Mouse (Mus musculus): ENCODE data around the gene Cyp2a5. TPM values are rescaled to one million over a fixed set of nuclear protein-coding genes. Genes with fewer than 3 reads are reported as not detected.
"Not testable (repeated sequence)": the region's sequence is repeated elsewhere in the genome, so short reads cannot be mapped to it uniquely, and the experiment has no call there.

The Cyp2a5 gene
- polyA plus RNA-seq, 1 experiment from 2014 or later, result not detected

DNA sequence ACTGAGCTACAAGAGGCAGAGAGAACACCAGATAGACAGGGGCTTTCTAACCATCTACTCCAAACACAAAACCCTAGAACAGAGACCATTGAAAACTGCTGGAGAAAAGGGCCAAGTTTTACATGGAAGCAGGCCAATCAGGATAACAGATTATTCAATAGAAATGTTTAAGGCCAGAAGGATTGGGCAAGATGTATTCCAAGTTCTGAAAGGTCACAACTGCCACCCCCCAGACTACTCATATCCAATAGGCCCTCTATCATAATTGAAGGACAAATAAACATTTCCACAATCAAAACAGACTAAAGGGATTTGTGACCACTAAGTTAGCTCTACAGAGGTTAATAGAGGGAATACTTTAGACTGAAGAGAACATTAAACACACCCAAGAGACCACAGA, 15.0 kb downstream of the Cyp2a5 start:
- H3K4me2 ChIP-seq (replicated peaks; ENCODE audit: low read depth, low read length); H3K27me3 ChIP-seq (ENCODE audit: control insufficient read depth, insufficient read depth, low read length); H3K9ac ChIP-seq (replicated peaks; ENCODE audit: low read depth, low read length); ATAC-seq (ENCODE audit: insufficient number of reproducible peaks, insufficient read depth, low FRiP score, low read depth); H3K36me3 ChIP-seq (ENCODE audit: control insufficient read depth, insufficient read depth, low read length); H3K9me3 ChIP-seq (ENCODE audit: control insufficient read depth, low read depth, low read length); H3K4me3 ChIP-seq (ENCODE audit: low read depth, low read length); H3K27ac ChIP-seq (ENCODE audit: low read length); H3K4me1 ChIP-seq (ENCODE audit: control insufficient read depth, insufficient read depth, low read length): not testable (repeated sequence)

DNA sequence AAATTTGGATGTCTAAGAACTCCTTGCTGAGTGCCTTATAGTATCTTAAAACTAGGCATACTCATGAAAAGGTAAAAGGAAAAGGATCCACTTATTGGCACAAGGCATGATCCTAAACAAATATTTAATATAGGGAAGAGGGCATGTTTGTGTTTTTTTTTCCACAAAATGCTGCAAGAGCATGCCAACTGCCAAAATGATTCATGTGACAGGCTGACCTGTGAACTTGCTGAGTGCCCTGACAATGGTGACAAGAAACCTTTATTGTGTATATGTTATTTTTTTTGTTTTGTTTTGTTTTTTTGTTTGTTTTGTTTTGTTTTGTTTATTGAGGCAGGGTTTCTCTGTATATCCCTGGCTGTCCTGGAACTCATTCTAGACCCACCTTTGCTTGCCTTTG, 43.5 kb downstream of the Cyp2a5 start:
- not testable (repeated sequence) for H3K36me3 ChIP-seq (ENCODE audit: control insufficient read depth, insufficient read depth, low read length); H3K9me3 ChIP-seq (ENCODE audit: control insufficient read depth, low read depth, low read length); H3K9ac ChIP-seq (replicated peaks; ENCODE audit: low read depth, low read length); H3K4me3 ChIP-seq (ENCODE audit: low read depth, low read length); H3K4me1 ChIP-seq (ENCODE audit: control insufficient read depth, insufficient read depth, low read length); H3K4me2 ChIP-seq (replicated peaks; ENCODE audit: low read depth, low read length); H3K27me3 ChIP-seq (ENCODE audit: control insufficient read depth, insufficient read depth, low read length); H3K27ac ChIP-seq (ENCODE audit: low read length); ATAC-seq (ENCODE audit: insufficient number of reproducible peaks, insufficient read depth, low FRiP score, low read depth)

DNA sequence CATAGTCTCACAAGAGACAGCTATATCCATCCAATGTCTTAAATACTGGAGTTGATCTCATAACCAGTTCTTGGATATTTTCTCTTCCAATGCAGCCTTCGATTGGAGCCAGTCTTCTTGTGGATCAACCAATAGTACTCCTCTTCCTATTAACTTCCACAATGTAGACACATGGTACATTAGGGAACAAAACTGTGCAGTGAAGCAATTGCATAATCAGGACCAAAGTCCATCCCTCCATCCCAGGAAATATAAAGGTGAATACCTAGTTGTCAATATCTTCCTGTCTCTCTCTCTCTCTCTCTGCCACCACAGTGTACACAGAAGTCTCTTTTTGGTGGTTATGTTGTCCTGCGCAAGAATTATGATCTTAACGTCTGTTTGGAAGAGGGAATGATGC, 45.5 kb downstream of the Cyp2a5 start:
- H3K4me3 ChIP-seq (ENCODE audit: low read depth, low read length); H3K4me2 ChIP-seq (replicated peaks; ENCODE audit: low read depth, low read length); H3K27ac ChIP-seq (ENCODE audit: low read length); H3K9me3 ChIP-seq (ENCODE audit: control insufficient read depth, low read depth, low read length); H3K36me3 ChIP-seq (ENCODE audit: control insufficient read depth, insufficient read depth, low read length); H3K9ac ChIP-seq (replicated peaks; ENCODE audit: low read depth, low read length); H3K27me3 ChIP-seq (ENCODE audit: control insufficient read depth, insufficient read depth, low read length); ATAC-seq (ENCODE audit: insufficient number of reproducible peaks, insufficient read depth, low FRiP score, low read depth); H3K4me1 ChIP-seq (ENCODE audit: control insufficient read depth, insufficient read depth, low read length): not testable (repeated sequence)
- WGBS, result 76% methylated on average over 2 of the region's 3 CpGs

Other genes starting within 250 kb of the Cyp2a5 start
- not detected in 2 replicates for gene Vmn1r185, start 216.8 kb upstream of the Cyp2a5 start, polyA plus RNA-seq (2014; fragmentation: Nextera tagmentation; extraction: Ambion mirVana)
- not detected in 2 replicates for gene Cyp2b23, start 148.9 kb upstream of the Cyp2a5 start, polyA plus RNA-seq (2014; fragmentation: Nextera tagmentation; extraction: Ambion mirVana)
- gene Cyp2b19, start 78.2 kb upstream of the Cyp2a5 start, polyA plus RNA-seq (2014; fragmentation: Nextera tagmentation; extraction: Ambion mirVana), result 0.35 TPM in 1 of 2 replicates, not detected in the other
- not detected in 2 replicates for gene Cyp2g1, start 26.4 kb upstream of the Cyp2a5 start, polyA plus RNA-seq (2014; fragmentation: Nextera tagmentation; extraction: Ambion mirVana)
- gene Cyp2a22, start 104.1 kb downstream of the Cyp2a5 start, polyA plus RNA-seq (2014; fragmentation: Nextera tagmentation; extraction: Ambion mirVana), result not detected in 2 replicates
- gene Cyp2a12, start 193.8 kb downstream of the Cyp2a5 start, polyA plus RNA-seq (2014; fragmentation: Nextera tagmentation; extraction: Ambion mirVana), result not detected in 2 replicates